Mouse (Mus musculus) heart, adult 2 months (tissue): ENCODE results near the gene Col25a1.

Source experiments
- CTCF ChIP-seq: fragments of 200-600 bp; IDR thresholded peaks from 2 replicates; pipeline ENCODE4 v1.8.1; 2022; ENCODE audit warnings: antibody characterized with exemption, mild to moderate bottlenecking, moderate library complexity
- EP300 ChIP-seq: fragments of 200-500 bp; IDR thresholded peaks from 2 replicates; pipeline ENCODE4 v1.6.1; 2011; ENCODE audit warnings: low read depth, low read length, control low read depth; ENCODE audit not compliant: insufficient read depth

GRCm38 (mm10) chr3:130508330-130508729, 377.0 kb downstream of the Col25a1 start:
- TF ChIP-seq CTCF, result no peak
- TF ChIP-seq EP300, result no peak
